Mouse (Mus musculus) bone marrow macrophage, adult 2 months (primary cell): ENCODE data around the gene Wdr92.

ENCODE experiments used
- CTCF ChIP-seq: IDR thresholded peaks from 2 replicates; pipeline ENCODE4 v1.5.1; 2012; ENCODE audit warnings: low read depth, mild to moderate bottlenecking, low read length, moderate library complexity
- POLR2A ChIP-seq: IDR thresholded peaks from 2 replicates; pipeline ENCODE4 v1.6.1; 2012; ENCODE audit warnings: mild to moderate bottlenecking, low read depth, low read length, borderline replicate concordance

GRCm38 (mm10) chr11:17212903-17213509 is 31.1 kb downstream of the Wdr92 start:
- no peak for TF ChIP-seq CTCF
- no peak for TF ChIP-seq POLR2A
